Mouse (Mus musculus): ENCODE data around the gene Ube2a. TPM values are rescaled to one million over a fixed set of nuclear protein-coding genes. Genes with fewer than 3 reads are reported as not detected.
A peak's percentile ranks its signal among the peaks of the same experiment; 100 is the strongest.
"Not testable (repeated sequence)": the region's sequence is repeated elsewhere in the genome, so short reads cannot be mapped to it uniquely, and the experiment has no call there.

The Ube2a gene
- polyA plus RNA-seq, 1 experiment from 2014 or later, result 105 TPM

DNA sequence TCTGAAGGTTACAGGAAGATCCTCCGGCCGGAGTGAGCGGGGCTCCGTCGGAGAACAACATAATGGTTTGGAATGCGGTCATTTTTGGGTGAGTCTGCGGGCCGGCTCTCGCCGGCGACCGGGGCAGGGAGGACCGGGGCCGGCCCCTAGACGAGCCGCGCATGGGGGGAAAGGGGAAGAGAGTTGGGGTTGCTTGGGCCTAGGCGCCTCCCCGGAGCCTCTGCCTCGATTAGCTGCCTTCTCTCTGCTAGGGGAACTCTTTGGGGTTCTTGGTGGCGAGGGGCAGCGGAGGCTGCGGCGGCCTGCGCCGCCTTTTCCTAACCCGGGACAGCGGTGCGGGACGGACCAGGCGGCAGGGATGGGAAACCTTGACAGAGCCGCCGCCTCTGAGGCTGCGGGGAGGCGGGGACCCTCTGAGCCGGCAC, 1.0 kb downstream of the Ube2a start:
- Histone ChIP-seq H3K4me1 (ENCODE audit: control insufficient read depth, insufficient read depth, low read length) (no peaks in the 10 kb centered on the region), H3K4me3 (replicated peaks; ENCODE audit: low read length) (peak overlapping the region; percentile 71), H3K36me3 (ENCODE audit: control insufficient read depth, insufficient read depth, low read length) (no peaks in the 10 kb centered on the region), H3K27ac (ENCODE audit: low read length) (peak overlapping the region; percentile 70), H3K4me2 (ENCODE audit: low read depth, low read length) (peak overlapping the region; percentile 59), H3K9me3 (replicated peaks; ENCODE audit: control insufficient read depth, low read length) (no peaks in the 10 kb centered on the region), H3K9ac (ENCODE audit: low read length) (peak overlapping the region; percentile 83), H3K27me3 (ENCODE audit: control insufficient read depth, insufficient read depth, low read length) (no peaks in the 10 kb centered on the region)
- no peak; the same call in 1 of the 2 replicates for ATAC-seq (ENCODE audit: insufficient read depth, low FRiP score)
- 9% methylated on average over 26 of the region's 36 CpGs for WGBS

DNA sequence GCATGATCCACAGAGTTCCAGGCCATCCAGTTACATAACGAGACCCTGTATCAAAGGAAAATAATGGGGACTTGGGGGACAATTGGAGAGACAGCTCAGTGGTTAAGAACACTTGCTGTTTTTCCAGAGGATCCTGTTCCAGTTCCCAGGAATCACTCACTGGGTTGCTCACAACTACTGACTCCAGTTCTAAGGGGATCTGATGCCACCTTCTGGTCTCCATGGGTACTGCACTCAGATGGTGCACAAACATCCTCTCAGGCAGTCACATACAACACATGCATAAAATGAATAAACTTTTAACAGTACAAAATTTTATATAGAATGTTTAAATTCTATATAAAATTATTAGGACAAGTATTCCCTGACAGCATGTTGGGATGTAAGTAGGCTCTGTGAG, 11.0 kb downstream of the Ube2a start:
- Histone ChIP-seq H3K36me3 (ENCODE audit: control insufficient read depth, insufficient read depth, low read length) (peaks cover 8% of the 10 kb centered on the region; the same call in 1 of the 2 replicates), H3K4me1 (ENCODE audit: control insufficient read depth, insufficient read depth, low read length) (no peaks in the 10 kb centered on the region), H3K9me3 (replicated peaks; ENCODE audit: control insufficient read depth, low read length) (peaks cover 3% of the 10 kb centered on the region; the same call in 1 of the 2 replicates), H3K9ac (ENCODE audit: low read length) (no peak overlapping the region), H3K4me2 (ENCODE audit: low read depth, low read length) (no peak overlapping the region), H3K27ac (ENCODE audit: low read length) (no peak overlapping the region), H3K27me3 (ENCODE audit: control insufficient read depth, insufficient read depth, low read length) (no peaks in the 10 kb centered on the region), H3K4me3 (replicated peaks; ENCODE audit: low read length) (no peak overlapping the region)
- ATAC-seq (ENCODE audit: insufficient read depth, low FRiP score), result no peak
- 90% methylated on average over 1 of the region's 1 CpGs for WGBS

DNA sequence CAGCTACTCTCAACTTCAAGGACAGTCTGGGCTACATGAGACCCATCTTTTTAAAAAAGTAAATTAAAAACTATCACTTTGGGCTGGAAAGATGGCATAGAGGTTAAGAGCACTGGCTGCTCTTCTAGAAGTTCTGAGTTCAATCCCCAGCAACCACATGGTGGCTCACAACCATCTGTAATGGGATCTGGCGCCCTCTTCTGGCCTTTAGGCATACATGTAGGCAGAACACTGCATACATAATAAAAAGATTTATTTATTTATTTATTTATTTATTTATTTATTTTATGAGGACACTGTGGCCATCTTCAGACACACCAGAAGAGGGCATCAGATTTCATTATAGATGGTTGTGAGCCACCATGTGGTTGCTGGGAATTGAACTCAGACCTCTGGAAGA, 25.2 kb downstream of the Ube2a start:
- H3K4me1 ChIP-seq (ENCODE audit: control insufficient read depth, insufficient read depth, low read length); H3K36me3 ChIP-seq (ENCODE audit: control insufficient read depth, insufficient read depth, low read length); H3K4me2 ChIP-seq (ENCODE audit: low read depth, low read length); H3K27ac ChIP-seq (ENCODE audit: low read length); H3K9ac ChIP-seq (ENCODE audit: low read length); H3K4me3 ChIP-seq (replicated peaks; ENCODE audit: low read length); ATAC-seq (ENCODE audit: insufficient read depth, low FRiP score); H3K9me3 ChIP-seq (replicated peaks; ENCODE audit: control insufficient read depth, low read length); H3K27me3 ChIP-seq (ENCODE audit: control insufficient read depth, insufficient read depth, low read length): not testable (repeated sequence)
- WGBS, result 40% methylated on average over 1 of the region's 1 CpGs

DNA sequence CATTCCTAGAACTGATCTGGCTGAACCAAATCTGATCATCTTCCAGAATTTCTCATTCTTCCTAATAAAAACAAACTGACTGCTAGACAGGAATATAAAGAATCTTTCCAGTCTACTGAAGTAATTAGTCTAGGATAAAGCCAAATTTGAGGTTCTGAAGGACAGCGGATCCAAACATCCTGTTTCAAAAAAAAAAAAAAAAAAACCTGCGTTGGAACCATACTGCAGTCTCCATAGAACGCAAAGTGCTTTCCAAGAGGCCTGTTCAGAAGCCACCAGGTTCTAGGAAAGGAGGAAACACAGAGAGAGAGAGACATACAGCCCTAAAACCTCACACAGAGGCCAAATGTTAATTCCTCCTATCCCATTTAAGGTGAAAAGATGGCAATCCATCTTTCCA, 28.0 kb downstream of the Ube2a start:
- Histone ChIP-seq H3K4me3 (replicated peaks; ENCODE audit: low read length) (peak overlapping the region; percentile 60), H3K36me3 (ENCODE audit: control insufficient read depth, insufficient read depth, low read length) (no peaks in the 10 kb centered on the region), H3K4me1 (ENCODE audit: control insufficient read depth, insufficient read depth, low read length) (no peaks in the 10 kb centered on the region), H3K27me3 (ENCODE audit: control insufficient read depth, insufficient read depth, low read length) (no peaks in the 10 kb centered on the region), H3K9ac (ENCODE audit: low read length) (peak overlapping the region; percentile 75; the same call in 1 of the 2 replicates), H3K9me3 (replicated peaks; ENCODE audit: control insufficient read depth, low read length) (no peaks in the 10 kb centered on the region), H3K4me2 (ENCODE audit: low read depth, low read length) (peak overlapping the region; percentile 68), H3K27ac (ENCODE audit: low read length) (no peak overlapping the region)
- WGBS, result 36% methylated on average over 3 of the region's 3 CpGs
- no peak for ATAC-seq (ENCODE audit: insufficient read depth, low FRiP score)

DNA sequence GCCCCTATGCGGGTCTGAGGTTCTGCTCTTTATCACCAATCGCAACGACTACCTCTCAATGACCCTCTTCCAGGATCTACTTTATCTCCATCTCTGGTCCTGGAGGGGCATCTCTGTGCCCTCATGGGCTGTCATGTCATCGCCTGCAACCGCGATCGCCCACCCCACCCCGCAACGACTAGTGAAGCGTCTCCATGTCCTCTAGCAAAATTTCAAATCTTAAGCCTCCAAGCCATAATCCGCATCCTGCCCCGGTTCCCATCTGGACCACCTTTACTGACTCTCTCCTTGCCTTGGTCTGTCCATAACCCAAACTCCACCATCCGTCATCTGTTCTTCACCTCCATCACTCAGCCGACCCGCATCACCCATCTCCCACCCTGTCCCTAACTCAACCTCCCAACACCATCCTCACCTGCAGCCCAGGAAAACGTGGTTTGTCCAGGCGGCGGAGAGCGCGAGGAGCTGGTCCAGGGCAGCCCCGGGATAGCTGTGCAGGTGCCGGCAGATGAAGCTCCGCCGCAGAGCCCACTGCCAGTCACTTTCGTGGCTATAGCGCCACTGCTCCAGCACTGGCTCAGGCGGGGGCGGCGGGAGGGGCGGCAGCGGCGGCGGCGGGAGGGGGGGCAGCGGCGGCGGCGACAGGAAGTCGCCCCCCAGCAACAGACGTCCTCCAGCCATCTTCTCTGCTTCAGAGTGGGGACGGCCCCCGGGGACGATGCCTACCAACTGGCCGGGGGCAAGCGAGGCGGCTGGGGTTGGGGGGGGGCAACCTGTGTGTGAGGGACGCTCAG, 28.8 kb downstream of the Ube2a start, which contains the start of gene Nkrf:
Gene Nkrf (minus strand): TSS at position 579 of the 794 bp plus-strand sequence.
- no peak within 1 kb of the TSS; the same call in 1 of the 2 replicates for H3K27ac ChIP-seq (ENCODE audit: low read length)
- ATAC-seq (ENCODE audit: insufficient read depth, low FRiP score), result peak; percentile 78; the same call in 1 of the 2 replicates
- H3K36me3 ChIP-seq (ENCODE audit: control insufficient read depth, insufficient read depth, low read length), result no peaks in the 10 kb centered on the region
- peak within 1 kb of the TSS; percentile 60 for H3K4me3 ChIP-seq (replicated peaks; ENCODE audit: low read length)
- peak within 1 kb of the TSS; percentile 68 for H3K4me2 ChIP-seq (ENCODE audit: low read depth, low read length)
- WGBS, result 17% methylated on average over 30 of the region's 47 CpGs
- no peaks in the 10 kb centered on the region for H3K4me1 ChIP-seq (ENCODE audit: control insufficient read depth, insufficient read depth, low read length)
- no peaks in the 10 kb centered on the region for H3K27me3 ChIP-seq (ENCODE audit: control insufficient read depth, insufficient read depth, low read length)
- no peaks in the 10 kb centered on the region for H3K9me3 ChIP-seq (replicated peaks; ENCODE audit: control insufficient read depth, low read length)
- peak within 1 kb of the TSS; percentile 75 for H3K9ac ChIP-seq (ENCODE audit: low read length)

DNA sequence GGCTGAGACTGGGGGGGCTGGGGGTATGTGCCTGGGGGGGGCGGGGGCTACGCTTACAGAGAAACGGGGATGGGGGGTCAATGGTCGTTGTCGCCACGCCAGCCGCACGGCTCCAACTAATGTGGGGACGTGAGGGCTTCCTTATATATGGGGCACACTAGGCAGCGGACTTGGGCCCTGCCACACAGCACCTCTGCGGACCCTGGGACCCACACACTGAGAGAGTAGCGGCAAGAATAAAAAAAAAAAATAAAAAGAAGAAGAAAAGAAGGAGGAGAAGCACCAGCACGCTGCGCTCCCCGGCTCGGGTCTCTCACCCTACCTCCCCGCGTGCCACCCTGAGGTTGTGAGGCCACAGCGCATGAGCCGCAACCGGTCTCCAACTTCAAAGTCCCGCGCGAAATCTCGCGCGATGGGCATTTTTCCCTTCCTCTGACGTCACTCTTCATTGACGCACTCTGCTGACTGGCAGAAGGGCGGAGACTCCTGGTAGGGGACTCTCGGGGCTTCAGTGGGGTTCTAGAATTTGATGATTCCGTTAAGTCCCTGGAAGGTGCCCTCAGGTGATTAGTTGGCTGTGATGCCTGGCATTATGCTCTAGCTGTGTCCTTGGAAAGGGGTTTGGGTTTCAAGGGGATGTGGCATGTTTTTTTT, 29.5 kb downstream of the Ube2a start:
- no peaks in the 10 kb centered on the region for H3K27me3 ChIP-seq (ENCODE audit: control insufficient read depth, insufficient read depth, low read length)
- peak overlapping the region; percentile 60 for H3K4me3 ChIP-seq (replicated peaks; ENCODE audit: low read length)
- H3K36me3 ChIP-seq (ENCODE audit: control insufficient read depth, insufficient read depth, low read length), result no peaks in the 10 kb centered on the region
- 17% methylated on average over 31 of the region's 32 CpGs for WGBS
- H3K9ac ChIP-seq (ENCODE audit: low read length), result peak overlapping the region; percentile 75
- peak overlapping the region; percentile 68 for H3K4me2 ChIP-seq (ENCODE audit: low read depth, low read length)
- no peaks in the 10 kb centered on the region for H3K4me1 ChIP-seq (ENCODE audit: control insufficient read depth, insufficient read depth, low read length)
- H3K9me3 ChIP-seq (replicated peaks; ENCODE audit: control insufficient read depth, low read length), result no peaks in the 10 kb centered on the region
- no peak overlapping the region; the same call in 1 of the 2 replicates for H3K27ac ChIP-seq (ENCODE audit: low read length)
- ATAC-seq (ENCODE audit: insufficient read depth, low FRiP score), result peak; percentile 92

DNA sequence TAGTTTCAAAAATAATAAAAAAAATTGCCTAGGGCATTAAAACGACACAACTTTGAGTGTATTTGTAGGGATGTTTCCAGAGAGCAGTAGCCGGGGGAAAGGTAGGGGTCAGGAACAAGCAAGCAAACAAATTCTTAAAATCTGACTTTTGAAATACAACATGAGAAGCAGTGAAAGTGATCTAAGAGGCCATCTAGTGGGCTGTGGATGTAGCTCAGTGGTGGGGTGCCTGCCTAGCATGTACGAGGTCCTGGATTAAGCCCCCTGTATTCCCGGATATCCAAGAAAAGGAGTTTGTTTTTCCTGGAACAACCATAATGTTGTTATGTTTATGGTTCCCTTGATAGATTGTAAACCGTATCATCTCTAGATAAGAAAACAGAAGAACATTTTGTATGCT, 32.8 kb downstream of the Ube2a start:
- Histone ChIP-seq H3K27ac (ENCODE audit: low read length) (no peak overlapping the region), H3K4me2 (ENCODE audit: low read depth, low read length) (no peak overlapping the region), H3K9me3 (replicated peaks; ENCODE audit: control insufficient read depth, low read length) (no peaks in the 10 kb centered on the region), H3K36me3 (ENCODE audit: control insufficient read depth, insufficient read depth, low read length) (no peaks in the 10 kb centered on the region), H3K4me1 (ENCODE audit: control insufficient read depth, insufficient read depth, low read length) (no peaks in the 10 kb centered on the region), H3K4me3 (replicated peaks; ENCODE audit: low read length) (no peak overlapping the region), H3K9ac (ENCODE audit: low read length) (no peak overlapping the region), H3K27me3 (ENCODE audit: control insufficient read depth, insufficient read depth, low read length) (no peaks in the 10 kb centered on the region)
- WGBS, result 28% methylated on average over 5 of the region's 5 CpGs
- ATAC-seq (ENCODE audit: insufficient read depth, low FRiP score), result no peak

DNA sequence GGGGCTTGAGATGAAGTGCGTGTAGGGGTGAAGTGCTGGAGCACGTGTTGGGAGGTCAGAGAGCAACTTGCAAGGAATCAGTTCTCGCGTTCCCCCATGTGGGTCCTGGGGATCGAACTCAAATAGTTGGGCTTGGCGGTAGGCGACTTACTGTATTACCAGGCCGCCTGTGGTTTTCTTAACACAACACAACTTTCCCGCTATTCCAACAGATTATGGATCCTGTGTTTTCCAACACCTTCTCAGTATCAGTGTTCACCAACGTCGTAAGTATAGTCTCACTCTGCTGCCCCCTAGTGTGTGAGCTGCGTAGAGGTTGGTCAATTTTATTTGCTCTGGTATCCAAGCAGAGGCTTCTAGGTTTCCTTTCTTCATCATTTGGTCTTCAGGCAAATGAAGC, 37.6 kb downstream of the Ube2a start:
- H3K4me2 ChIP-seq (ENCODE audit: low read depth, low read length), result no peak overlapping the region

DNA sequence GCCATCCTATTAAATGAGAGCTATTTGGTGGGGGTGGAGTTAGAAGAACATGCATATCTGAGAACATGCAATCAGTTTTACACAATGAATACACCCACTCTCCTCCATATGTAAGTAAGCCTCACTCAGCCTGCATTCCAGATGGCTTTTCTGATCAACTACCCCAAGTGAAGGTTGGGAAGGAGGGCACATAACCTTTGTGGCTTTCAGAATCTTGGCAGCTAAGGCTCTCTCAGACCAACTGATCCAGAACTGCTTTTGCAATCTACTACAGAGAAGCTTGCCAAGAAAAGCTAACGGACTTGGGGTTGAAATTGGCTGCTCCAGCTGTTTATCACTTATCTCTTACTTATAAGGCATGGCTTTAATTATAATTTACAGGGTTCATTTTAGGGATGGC, 44.0 kb downstream of the Ube2a start:
- Histone ChIP-seq H3K4me1 (ENCODE audit: control insufficient read depth, insufficient read depth, low read length) (no peaks in the 10 kb centered on the region), H3K4me2 (ENCODE audit: low read depth, low read length) (no peak overlapping the region), H3K27ac (ENCODE audit: low read length) (no peak overlapping the region), H3K9me3 (replicated peaks; ENCODE audit: control insufficient read depth, low read length) (no peaks in the 10 kb centered on the region), H3K9ac (ENCODE audit: low read length) (no peak overlapping the region), H3K36me3 (ENCODE audit: control insufficient read depth, insufficient read depth, low read length) (no peaks in the 10 kb centered on the region), H3K4me3 (replicated peaks; ENCODE audit: low read length) (no peak overlapping the region), H3K27me3 (ENCODE audit: control insufficient read depth, insufficient read depth, low read length) (no peaks in the 10 kb centered on the region)
- ATAC-seq (ENCODE audit: insufficient read depth, low FRiP score), result no peak
- WGBS, result 71% methylated on average over 1 of the region's 1 CpGs

More for the DNA sequence above, 37.6 kb downstream of the Ube2a start:
- no peaks in the 10 kb centered on the region for H3K9me3 ChIP-seq (replicated peaks; ENCODE audit: control insufficient read depth, low read length)
- no peak overlapping the region for H3K27ac ChIP-seq (ENCODE audit: low read length)
- H3K4me3 ChIP-seq (replicated peaks; ENCODE audit: low read length), result no peak overlapping the region
- H3K4me1 ChIP-seq (ENCODE audit: control insufficient read depth, insufficient read depth, low read length), result no peaks in the 10 kb centered on the region
- 46% methylated on average over 12 of the region's 12 CpGs for WGBS
- no peaks in the 10 kb centered on the region for H3K36me3 ChIP-seq (ENCODE audit: control insufficient read depth, insufficient read depth, low read length)
- H3K9ac ChIP-seq (ENCODE audit: low read length), result no peak overlapping the region
- no peak for ATAC-seq (ENCODE audit: insufficient read depth, low FRiP score)
- no peaks in the 10 kb centered on the region for H3K27me3 ChIP-seq (ENCODE audit: control insufficient read depth, insufficient read depth, low read length)
